Mouse (Mus musculus) liver, postnatal 0 days (tissue): ENCODE data around the gene Ccdc92.

Experiments used
- CTCF ChIP-seq: sonication (generic); IDR thresholded peaks from 2 replicates; pipeline ENCODE4 v1.5.1; 2016; ENCODE audit warnings: antibody characterized with exemption, low read depth
- EP300 ChIP-seq: IDR thresholded peaks from 2 replicates; pipeline ENCODE4 v1.6.1; 2016; ENCODE audit warnings: antibody characterized with exemption, low read depth, mild to moderate bottlenecking

DNA sequence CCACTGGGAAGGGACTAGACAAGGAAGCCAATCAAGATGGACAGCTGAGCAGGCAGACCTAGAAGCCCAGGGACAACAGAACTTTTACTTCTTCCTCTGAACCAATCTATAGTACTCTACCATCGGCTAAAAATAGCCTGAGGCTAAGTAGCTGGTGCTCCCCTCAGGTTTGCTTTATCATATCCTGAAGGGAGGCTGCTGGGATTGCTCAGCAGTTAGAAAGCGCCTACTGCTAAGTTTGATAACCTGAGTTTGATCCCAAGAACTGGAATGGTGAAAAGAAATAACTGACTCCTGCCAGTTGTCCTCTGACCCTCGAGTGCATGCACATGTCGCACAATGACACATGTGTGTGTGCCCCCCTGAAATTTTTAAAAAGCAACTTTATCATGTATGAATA, 17.3 kb downstream of the Ccdc92 start:
- TF ChIP-seq CTCF (no peak), EP300 (no peak)
